Mouse (Mus musculus) left cerebral cortex, adult 18-20 months (tissue): Measurements from ENCODE around the gene Atxn1. TPM values are rescaled to one million over a fixed set of nuclear protein-coding genes. Genes with fewer than 3 reads are reported as not detected.

Source experiments
- DNase-seq, 2 experiments: peaks; one replicate each; pipeline ENCODE4 v3.0.0; 2021 to 2022; ENCODE audit warnings: low spot score in 2 of 2, mixed read lengths in 1 of 2
- total RNA-seq, 2 experiments: library from RNA; stranded (reverse); gene quantifications; 2 replicates each; pipeline ENCODE4 v1.2.3; 2021

Gene Atxn1
- total RNA-seq, 2 experiments from 2014 or later, result 167 to 176 TPM

DNA sequence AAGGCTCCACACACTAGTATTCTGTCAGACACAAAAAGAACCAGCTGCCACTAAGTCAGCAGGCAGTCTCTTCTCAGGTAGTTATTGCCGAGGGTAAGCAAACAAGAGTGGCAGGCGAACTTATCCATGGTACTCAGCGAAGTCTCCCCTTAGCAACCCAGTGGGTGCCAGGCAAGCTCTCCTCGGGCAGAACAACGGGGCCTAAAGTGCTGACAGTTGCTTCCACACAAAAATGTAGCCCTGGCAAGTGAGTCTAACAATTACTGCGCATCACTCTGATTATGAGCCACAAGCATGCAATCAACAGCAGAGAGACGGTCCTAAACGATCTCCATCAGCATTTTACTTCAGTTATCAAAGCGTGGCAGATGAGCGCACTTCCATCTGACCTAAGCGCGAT lies 224.4 kb downstream of the Atxn1 start:
- DNase-seq, result no peak

DNA sequence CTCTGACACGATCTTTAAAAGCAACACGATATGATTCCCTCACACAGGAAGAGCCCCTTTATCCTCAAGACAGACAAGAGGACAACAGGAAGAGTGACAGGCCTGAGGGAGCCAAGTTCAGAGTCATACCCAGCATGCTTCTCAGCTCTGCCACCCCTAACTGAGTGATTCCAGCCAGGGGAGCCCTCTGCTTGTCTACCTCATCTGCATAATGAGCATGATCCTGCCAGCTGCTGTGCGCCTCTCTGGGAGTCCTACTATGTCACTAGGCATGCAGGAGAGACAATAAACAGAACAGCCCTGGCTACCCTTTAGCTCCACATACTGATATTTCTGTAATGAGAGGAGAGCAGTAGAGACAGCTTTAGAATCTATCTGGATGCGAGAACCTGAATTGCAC lies 228.6 kb downstream of the Atxn1 start:
- no peak for DNase-seq

GRCm38 (mm10) chr13:45735802-45736201 lies 229.0 kb downstream of the Atxn1 start:
- DNase-seq, result no peak

GRCm38 (mm10) chr13:45734531-45734930 lies 230.3 kb downstream of the Atxn1 start:
- no peak for DNase-seq

DNA sequence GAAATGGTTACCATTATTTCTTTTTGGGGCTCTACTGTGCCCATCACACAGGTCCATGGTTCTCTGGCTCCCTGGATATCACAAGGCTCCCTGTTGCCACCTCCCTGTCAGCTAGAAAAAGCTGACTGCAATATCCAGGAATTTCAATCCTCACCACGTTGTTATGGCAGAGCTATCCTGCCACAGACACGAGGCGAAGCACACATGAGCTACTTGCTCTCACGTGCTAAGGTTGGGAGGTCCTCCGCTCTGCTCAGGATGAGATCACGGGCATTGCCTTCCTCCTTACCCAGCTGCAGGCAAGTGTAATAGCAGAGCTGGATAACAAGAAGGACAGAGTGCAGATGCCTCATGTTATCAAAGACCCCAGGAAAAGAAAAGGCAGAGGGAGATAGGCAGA lies 232.2 kb downstream of the Atxn1 start:
- DNase-seq, result no peak

DNA sequence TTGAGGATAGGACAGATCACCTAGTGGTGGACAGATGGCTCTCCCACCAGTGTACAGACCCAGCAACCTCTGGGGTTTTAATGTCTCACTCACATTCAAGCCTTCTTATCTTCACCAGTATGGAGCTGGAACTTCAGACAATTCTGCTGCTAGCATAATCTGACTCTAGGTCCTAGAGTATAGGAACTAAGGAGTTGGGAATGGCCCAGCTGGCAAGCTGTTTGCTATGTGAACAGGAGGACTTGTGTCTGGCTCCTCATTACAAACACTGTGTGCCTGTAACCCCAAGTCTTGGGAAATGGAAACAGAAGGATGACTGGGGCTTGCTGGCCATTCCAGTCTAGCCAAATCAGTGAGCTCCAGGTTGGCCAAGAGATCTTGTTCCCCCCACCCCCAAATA lies 237.9 kb downstream of the Atxn1 start:
- DNase-seq, result no peak

DNA sequence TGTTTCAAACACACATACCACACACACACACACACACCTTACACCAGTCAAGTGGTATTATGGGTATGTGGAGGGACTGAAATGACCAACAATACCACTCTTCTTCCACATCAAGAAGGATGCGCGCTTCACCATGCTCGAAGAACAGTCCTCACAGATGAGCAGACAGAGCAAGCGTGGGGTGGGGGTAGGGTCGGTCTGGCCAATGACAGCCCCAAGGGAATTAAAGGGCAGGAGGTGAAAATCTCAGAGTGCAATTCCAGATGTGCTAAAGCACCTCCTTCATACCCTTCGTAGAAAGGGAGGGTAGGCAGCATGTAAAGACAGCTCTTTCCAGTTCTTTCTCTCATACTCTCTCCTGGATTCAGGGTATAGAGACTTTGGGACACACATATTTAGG lies 238.6 kb downstream of the Atxn1 start:
- no peak for DNase-seq

GRCm38 (mm10) chr13:45724507-45725259 lies 240.1 kb downstream of the Atxn1 start:
- no peak for DNase-seq

- DNase-seq, result no peak
Measured at GRCm38 (mm10) chr13:45722885-45723284, 241.9 kb downstream of the Atxn1 start.

DNA sequence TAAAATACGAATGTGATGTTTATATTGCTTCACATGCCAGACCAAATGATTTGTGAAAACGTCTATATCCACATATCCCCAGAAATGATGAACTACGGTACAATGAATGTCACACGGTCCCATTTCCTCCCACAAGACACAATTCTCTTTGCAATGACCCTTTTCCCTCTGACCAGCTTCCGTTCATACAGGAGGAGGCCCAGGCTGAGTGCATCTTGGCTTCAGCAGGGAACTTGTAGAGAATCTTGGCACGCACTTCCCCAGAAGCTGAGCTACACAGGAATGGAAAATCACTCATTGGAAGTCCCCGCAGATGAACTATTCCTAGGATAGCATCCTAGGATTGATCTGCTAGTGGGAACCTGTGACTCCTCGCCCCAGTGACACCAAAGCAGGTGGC lies 243.2 kb downstream of the Atxn1 start:
- DNase-seq, result peak in 1 of 2 experiments; percentile 29

- no peak for DNase-seq
Measured at GRCm38 (mm10) chr13:45718850-45719249, 246.0 kb downstream of the Atxn1 start.

- DNase-seq, result no peak
Measured at GRCm38 (mm10) chr13:45715583-45716180, 249.1 kb downstream of the Atxn1 start.

DNA sequence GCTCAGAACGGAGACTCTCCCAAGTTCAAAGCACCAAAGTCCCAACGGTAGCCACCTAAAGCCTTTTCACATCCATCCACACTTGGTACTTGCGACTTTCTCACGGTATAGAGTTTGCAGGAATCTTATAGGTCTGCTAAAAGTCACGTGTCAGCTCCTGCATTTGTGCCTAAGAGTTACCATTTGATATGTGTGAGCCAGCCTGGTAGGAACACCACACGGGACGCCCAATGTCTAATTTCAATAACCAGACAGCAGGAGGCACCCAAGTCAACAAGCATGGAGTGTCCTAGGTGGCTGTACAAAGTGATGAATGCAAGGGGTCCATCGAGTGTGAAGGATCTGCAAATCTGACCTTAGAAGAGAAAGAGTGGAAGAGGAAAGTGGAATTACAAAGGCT lies 254.8 kb downstream of the Atxn1 start:
- DNase-seq, result no peak

GRCm38 (mm10) chr13:45709402-45709801 lies 255.4 kb downstream of the Atxn1 start:
- DNase-seq, result no peak

DNA sequence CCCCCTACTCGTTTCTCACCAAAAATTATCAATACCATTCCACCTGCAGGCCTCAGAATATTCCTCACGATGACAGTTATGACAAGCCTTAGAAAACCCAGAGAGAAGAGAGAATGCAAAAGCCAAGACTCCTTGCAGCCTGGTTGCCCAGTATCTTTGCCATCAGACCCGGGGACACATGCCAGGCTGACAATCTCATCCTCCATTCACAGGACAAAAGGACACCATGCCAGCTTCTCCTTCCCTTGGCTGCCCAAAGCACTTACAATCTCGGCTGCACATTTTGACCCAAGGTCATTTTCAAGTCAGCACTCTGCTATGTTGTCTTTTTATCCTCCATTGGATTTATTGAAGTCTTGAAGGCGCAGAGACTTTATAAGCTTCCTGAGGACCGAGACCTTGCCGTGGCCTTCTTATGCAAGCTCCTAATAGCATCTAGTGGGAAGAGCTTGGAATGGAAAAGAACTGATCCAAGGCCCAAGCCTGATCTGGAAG lies 263.5 kb downstream of the Atxn1 start:
- no peak for DNase-seq

DNA sequence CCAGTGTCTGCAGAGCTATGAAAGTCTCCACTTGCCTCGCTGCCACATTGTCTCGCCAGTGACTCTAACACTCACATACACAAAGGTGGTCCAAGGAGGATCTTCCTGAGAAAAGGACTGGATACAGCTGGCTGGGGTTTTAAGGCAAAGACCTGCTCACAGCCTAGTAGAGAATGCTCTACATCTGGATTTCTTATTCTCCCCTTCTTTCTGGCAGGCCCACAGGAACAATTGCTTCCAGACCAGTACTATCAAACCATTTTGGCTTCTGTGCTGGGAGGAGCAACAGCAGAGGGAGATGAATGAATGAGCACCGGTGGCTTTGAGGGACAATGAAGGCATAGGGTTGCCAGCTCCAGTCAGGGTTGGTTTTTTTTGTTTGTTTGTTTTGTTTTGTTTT lies 265.8 kb downstream of the Atxn1 start:
- DNase-seq, result no peak

DNA sequence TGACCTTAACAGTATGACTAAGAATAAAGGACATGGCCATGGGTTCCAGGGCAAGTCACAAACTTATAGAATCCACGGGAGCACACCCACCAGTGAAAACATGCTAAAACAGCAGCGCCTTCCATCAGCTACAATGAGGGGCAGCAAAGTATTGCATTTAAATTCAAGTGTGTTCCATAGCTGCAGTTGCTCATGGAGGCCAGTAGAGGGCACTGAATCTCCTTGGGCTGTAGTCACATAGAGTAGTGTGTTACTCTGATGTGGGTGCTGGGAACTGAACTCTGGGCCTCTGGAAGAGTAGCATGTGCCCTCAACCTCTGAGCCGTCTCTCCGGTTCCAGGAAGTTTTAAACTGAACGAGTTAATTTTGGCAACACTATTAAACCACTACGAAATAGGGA lies 268.8 kb downstream of the Atxn1 start:
- DNase-seq, result no peak

DNA sequence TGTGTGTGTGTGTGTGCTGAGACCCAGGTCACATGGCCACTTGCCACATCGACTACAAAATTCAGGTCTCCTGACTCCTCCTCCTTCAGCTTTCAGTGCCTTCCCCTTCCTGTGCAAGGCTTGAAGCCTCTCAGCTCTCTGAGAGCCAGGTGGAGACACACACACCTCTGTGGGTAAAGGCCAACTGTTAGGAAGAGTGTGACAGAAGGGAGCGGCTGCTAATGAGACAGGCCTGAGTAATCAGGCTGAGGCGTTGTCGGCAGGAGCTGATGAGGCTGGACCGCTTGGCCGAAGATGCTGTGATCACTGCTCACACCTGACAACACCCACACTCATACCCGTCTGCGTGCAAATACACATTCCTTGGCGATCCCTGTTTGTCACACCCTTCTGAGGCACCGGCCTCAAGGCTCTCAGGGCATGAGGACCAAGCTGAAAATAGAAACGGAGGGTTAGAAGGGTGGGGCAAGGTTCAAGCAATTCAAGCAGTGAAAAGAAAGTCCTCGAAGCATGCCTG lies 269.8 kb downstream of the Atxn1 start:
- no peak for DNase-seq

- DNase-seq, result no peak
Measured at GRCm38 (mm10) chr13:45693953-45694352, 270.9 kb downstream of the Atxn1 start.

DNA sequence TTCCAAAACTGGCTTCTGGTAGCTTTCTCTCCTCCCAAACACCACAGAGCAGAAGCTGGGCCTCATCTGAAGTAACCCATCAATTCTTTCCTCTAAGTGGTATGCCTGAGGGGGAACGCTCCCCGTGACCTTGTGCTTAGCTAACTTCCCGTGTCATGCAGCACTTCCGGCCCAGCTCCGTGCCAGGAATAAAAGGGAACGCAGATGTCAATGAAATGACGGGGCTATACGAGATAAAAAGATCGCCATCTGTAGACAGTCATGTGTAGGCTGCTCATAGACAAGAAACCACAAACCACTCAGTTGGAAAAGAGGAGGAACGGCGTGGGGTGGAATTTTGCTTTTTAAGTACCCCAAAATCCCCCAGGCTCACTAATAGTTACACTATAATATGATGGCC lies 271.3 kb downstream of the Atxn1 start:
- DNase-seq, result no peak

DNA sequence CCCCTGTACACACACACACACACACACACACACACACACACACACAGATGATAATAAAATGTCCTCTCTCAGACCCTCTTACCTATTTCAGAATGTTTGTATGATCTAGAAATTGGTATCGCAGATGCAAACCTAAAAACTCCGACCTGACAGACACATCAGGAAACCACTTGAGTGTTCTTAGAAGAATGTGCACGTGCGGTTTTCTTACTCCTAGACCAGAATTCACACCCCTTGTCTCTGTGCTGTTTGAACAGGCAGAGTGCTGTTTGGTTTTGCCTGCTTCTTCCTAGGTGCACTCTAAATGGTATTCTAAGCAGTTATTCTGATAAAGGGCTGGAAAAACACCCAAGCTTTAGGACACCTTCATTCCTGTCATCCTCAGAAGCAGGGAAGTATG lies 271.7 kb downstream of the Atxn1 start:
- DNase-seq, result no peak

DNA sequence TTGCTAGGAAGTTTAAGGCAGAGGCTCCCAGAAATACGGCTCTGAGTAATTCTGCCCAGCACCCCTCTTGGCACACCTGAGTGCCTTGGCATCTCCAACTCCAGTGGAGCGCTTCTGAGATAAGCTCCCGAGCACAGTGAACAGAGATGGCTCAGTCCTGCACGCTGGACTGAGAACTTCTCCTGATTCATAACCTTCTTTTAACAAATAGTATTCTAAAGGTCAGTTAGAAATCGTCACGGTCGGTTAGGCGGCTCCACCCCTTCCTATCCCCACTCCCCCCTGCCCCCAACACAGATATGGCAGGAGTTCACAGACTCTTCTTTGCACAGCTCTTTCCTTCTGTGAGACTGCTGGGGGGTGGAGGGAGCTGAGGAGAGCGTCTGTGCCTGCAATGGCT lies 272.4 kb downstream of the Atxn1 start:
- DNase-seq, result no peak

- DNase-seq, result no peak
Measured at GRCm38 (mm10) chr13:45690426-45690825, 274.4 kb downstream of the Atxn1 start.
